Mouse (Mus musculus): Measurements from ENCODE around the gene Hfe.
"Not testable (repeated sequence)": the region's sequence is repeated elsewhere in the genome, so short reads cannot be mapped to it uniquely, and the experiment has no call there.

Hfe gene

GRCm38 (mm10) chr13:23685966-23686365, 24.7 kb downstream of the Hfe start:
- no peak for DNase-seq (ENCODE audit: low spot score in 2 of 2)

GRCm38 (mm10) chr13:23685121-23685861, 25.4 kb downstream of the Hfe start:
- no peak for DNase-seq (ENCODE audit: low spot score in 2 of 2)

GRCm38 (mm10) chr13:23684295-23684945, 26.2 kb downstream of the Hfe start:
- DNase-seq (ENCODE audit: low spot score in 2 of 2) = peak in 1 of 2 experiments; percentile 40

GRCm38 (mm10) chr13:23683755-23684281, 26.8 kb downstream of the Hfe start, which contains the start of the genes Hist1h2ac and Hist1h2bc:
Gene Hist1h2ac (minus strand): TSS chr13:23683948.
Gene Hist1h2bc (plus strand): TSS chr13:23684199.
- DNase-seq (ENCODE audit: low spot score in 2 of 2) = peak; percentile 94 to 98

GRCm38 (mm10) chr13:23682947-23683754, 27.5 kb downstream of the Hfe start:
- not testable (repeated sequence) for DNase-seq (ENCODE audit: low spot score in 2 of 2)

GRCm38 (mm10) chr13:23682623-23682946, 28.1 kb downstream of the Hfe start:
- no peak for DNase-seq (ENCODE audit: low spot score in 2 of 2)

GRCm38 (mm10) chr13:23681990-23682582, 28.6 kb downstream of the Hfe start:
- DNase-seq (ENCODE audit: low spot score in 2 of 2) = no peak

- DNase-seq (ENCODE audit: low spot score in 2 of 2) = no peak
Observed at GRCm38 (mm10) chr13:23662536-23662935, 48.1 kb downstream of the Hfe start.

- DNase-seq (ENCODE audit: low spot score in 2 of 2) = no peak
Observed at GRCm38 (mm10) chr13:23659636-23660366, 50.9 kb downstream of the Hfe start.

All from left cerebral cortex, adult 9 months (tissue).